Mouse (Mus musculus) c-Kit-positive CD71-positive TER-119-positive erythroid progenitor cells, embryonic 14.5 days (primary cell): Measurements from ENCODE around the gene Reg4.

Experiments used
- DNase-seq: peaks from one replicate; pipeline ENCODE4 v3.0.0-alpha.2; 2013; ENCODE audit warnings: low spot score

The Reg4 gene

DNA sequence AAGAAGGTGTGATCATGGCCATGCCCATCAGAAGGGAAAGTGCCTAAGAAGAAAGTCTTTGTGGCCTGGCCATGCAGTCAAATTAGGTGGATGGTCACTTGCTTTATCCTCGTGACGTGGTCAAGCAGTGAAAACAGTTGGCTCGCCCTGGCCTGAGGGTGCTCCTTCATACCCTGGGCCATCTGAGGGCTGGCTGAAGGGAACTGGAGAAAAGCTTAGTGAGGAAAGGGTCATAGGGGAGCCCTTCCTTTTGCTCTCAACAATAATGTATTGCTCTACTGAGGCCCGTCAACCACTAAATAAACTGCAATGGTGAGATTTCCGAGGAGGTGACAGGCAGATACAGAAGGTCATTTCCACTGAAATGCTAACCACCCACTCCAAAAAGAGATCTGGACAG, 15.3 kb downstream of the Reg4 start:
- no peak for DNase-seq

DNA sequence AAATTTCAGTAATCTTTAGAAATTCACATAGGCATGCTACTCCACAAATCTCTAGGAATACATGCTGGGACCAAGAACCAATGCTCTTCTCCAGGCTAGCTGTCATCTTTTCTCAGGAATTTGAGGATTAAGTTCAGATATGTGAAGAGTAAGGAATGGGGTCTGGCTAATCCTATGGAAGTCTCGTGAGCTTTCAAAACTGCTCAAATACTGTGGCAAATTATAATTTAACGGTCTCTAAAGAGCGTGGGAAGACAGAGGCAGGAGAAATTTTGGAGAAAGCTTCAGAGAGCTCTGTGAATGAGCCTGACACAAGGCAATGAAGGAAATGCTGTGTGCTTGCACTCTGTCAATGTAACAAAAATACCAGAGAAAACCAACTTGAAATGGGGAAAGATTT, 16.2 kb downstream of the Reg4 start:
- no peak for DNase-seq

DNA sequence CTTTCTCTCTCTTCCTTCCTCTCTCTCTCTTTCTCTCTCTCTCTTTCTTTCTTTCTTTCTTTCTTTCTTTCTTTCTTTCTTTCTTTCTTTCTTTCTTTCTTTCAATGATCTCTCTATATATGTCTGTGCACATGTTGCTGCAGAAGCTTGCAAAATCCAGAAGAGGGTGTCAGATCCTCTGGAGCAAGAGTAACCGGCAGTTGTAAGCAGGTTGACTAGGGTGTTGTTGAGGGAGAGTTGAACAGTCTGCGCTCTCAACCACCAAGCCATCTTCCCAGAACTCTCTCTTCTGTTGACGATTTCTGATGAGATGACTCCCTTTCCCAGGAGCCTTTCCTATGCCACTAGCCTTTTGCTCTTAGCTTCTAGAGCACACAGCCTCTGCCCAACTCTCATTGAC, 20.1 kb downstream of the Reg4 start:
- no peak for DNase-seq

DNA sequence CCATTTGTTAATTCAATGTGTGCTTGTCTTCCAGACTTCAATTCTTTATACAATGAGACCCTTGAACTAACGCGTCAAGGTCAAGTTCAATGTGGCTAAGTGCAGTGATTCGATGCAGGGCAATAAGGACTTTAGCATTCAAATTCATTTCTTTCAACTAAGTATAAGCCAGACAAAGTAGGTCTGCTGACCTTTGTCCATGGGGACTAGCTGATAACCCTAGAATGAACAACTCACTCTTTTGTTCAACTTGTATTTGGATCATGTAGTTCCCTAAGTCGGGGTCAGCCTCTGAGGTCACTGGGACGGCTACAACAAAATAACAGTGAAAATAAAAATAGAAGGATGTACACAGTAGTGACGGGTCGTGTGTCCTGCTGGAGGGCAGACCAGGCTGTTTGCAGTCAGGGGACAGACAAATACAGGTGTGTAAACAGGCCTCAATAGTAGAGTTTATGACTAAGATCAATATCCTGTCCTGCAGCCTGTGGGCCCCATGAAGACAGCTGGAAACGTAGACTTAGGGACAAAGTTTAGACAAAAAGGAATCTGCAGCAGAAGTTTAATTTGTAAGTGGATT, 20.6 kb downstream of the Reg4 start:
- no peak for DNase-seq

DNA sequence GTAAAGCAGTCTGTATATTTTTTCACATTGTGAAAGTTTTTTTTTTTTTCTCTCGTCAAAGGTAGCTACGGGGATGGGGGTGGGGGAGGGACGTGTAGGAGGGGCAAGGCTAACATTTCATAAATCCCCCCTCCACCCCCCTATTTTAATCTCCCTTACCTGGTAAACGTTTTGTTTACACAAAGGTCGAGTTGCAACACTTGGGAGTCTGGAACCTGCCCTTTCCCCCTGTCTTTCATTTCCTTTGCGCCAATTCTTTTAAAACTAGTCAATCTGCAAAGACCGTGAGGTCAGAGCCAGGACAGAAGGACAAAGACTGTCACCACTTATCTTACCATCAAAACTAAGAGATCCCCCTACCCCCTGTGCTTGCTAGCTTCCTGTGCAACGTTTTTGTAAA, 23.9 kb downstream of the Reg4 start:
- no peak for DNase-seq

DNA sequence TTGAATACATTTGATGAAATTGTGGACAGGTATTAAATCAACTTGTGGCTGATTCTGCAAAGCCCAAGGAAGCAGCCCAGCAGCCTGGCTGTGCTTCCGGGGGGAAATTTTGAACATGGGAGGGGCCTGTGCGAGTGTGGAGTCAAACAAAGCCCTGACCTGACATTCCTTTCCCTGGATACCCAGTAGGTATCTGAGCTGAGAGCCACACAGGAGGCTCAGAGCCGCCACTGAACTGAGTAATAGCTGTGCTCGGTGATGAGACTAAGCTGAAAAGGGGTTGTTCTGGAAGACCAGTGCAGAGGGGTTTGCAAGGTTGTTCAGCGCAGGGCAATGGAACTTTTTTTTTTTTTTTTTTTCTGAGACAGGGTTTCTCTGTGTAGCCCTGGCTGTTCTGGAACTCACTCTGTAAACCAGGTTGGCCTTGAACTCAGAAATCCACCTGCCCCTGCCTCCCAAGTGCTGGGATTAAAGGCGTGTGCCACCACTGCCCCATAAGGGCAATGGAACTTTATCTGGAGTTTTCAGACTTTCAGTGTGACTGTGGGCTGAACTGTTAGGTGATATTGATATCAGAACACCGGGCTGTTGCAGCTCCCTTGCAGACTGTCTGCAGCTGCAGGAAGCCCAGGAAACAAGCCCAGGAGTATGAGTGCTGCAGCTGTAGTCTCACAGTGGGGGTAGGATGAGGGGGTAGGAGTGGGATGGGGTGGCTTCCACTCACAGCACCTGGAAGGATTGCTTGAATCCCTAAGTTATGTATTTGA, 25.2 kb downstream of the Reg4 start:
- DNase-seq, result no peak

DNA sequence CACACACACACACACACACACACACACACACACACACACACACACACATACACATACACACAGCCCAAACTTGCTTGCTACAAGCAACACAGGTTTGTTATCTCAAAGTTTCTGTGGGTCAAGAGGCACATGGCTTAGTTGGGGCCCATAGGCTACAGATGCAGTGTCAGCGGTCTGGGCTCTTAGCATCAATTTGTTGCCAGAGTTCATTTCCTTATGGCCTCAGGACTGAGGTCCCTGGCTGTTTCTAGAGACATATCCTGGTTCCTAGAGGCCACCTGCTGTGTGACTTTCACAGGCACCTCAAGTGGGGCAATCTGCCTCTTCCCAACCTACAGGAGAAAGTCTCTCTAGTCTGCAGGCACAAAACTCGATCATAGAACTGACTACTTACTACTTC, 27.4 kb downstream of the Reg4 start:
- no peak for DNase-seq

DNA sequence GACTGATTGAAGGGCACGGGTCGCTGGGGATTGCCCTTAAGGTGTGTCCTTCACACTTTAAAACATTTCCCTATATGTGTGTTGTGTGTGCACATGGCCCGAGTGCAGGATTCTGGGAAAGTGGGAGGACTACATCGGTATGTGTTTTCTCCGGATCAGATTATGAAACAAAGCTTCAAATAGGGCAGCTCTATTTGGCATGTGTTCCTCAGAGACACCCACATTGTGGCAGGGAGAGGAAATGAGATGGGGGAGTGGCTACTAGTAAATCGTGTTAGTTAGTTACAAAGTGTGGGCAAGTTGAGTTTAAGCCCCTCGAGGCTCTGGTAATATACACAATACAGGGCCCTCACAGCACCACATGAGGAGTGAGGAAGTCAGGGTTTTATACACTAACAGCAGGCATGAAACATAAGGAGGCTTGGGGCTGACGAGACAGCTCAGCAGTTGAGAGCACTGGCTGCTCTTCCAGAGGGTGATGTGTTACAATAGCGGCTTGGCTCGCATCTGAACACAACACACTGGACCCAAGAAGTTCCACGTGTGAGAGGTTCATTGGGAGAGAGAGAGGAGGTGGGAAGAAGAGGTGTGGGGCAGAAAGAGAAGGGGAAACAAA, 28.0 kb downstream of the Reg4 start:
- DNase-seq, result no peak

DNA sequence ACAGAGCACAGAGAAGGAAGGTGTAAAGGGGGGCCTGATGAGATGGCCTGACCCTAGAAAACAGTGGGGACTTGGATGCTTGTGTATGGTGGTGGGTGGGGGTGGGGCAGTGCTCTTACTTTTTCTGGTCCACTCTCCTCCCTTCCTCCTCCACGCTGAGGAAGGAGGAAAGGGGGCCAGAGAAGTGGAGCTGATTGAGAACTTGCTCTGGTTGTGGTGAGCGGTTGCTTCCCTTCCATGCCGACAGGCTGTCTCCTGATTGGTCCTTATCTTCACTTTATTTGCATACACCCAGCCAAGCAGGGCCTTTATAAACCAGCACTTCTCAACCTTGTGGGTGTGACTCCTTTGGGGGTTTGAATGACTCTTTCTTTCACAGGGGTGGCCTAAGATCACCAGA, 32.1 kb downstream of the Reg4 start:
- no peak for DNase-seq

DNA sequence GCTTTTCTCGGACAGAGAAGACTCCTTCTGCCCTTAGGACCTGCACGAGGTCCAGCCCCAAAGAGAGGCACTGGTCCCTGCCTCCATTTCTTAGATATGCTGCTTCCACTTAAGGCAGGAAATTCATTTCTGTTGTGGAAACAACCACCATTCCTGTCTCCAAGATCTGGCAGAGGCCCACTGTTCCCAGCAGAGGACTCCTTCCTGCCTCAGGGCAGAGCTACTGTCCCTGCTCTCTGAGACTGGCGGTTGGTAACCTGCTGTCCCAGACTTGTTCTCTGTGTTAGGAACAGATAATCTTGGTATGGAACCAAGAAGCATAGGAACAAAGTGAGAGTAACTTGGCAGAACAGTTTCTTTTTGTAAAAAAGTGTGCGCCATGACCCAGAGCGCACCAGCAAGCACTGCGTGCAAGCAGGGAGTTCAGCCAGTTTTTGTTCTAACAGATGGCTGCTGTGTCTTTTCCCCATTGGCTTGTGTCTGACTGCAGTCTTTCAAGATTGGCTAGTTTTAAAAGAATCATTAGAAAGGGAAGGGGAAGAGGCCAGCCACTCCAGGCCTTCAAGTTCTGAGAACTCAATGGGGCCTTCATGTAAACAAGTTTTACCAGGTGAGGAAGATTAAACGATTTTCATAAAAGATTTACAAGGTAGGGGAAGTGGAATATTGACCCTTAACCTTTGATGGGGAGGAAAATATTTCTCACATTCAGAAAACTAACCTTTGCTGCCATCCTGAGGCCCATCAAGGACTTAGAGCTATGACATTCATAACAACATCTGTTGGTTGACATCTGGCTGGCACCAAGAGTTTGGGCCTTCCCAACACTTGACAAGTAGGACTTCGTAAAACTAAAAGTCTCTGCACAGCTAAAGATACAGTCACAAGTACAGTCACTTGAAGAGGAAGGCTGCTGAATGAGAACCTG, 33.0 kb downstream of the Reg4 start:
- no peak for DNase-seq

DNA sequence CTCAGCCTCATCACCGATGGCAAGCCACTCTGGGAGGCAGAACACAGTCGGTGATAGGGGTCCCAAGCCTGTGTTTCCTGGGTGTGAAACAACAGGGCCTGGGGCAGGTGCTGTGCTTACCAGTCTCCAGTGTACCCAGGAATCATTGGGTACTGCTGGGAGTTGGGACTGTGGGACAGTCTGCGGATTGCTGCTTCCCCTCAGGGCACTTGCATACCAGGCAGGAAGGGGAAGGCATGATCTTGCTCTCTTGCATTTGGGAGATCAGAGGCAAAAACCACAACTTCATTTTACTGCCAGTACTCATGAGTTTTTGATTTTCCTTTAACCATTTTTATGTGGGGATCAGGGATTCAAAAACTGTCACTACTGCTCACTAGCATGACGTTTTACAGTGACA, 36.8 kb downstream of the Reg4 start:
- DNase-seq, result no peak

DNA sequence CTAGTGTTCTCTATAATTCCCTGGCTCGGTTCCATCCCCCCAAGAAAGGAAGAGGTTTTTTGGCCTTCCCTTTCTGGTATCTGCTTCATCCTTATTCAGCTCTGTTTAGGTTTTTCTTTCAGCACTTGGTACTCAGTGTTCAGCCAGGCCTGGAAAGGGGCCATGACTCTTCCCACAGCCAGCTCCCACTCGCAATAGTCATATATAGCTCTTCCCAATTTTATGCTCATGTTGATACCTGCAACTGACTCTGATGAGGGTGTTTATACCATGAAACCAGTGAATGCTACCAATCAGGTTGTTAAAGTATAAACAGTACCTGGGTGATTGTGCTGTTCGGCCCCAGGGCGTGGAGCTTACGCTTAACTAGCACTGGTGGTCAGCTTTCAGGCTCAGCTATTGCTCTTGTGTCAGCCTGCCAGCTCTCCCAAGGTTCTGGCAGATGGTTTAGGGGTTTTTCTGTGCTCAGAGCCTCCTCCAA, 37.4 kb downstream of the Reg4 start:
- DNase-seq, result no peak

DNA sequence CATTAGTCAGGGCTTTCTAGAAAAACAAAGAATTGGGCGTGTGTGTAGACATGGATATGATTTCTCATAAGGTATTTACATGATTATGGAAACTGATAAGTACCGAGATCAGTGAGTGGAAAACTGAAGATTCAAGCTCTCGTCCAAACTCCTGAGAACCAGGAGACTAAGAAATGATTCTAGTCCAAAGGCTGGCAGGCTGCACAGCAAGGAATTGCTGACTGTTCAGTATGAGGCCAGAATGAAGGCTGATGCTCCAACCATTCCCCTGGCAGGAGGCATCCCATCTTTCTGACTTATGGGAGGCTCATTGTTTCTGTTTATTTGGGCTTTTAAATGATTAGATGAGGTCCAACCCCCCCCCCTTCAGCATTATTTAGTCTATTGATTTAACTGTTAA, 38.6 kb downstream of the Reg4 start:
- DNase-seq, result no peak

DNA sequence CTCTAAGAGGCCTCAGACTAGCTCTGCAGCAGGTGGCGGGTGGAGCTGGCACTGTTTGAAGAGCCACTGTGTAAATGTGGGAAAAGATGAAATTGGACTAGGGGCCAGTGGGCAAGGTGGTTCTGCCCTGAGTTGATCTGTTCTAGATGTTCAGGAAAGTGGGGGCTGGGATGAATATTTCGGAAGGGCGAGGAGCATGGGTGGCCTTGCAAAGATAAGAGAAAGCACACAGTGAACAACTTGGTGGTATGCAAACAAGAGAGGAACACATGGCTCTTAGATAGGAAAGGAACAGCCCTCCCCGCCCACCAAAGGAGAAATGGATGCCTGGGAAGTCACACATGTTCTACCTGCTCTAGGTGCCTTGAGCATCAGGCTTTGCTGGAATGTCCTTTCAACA, 39.5 kb downstream of the Reg4 start:
- peak; percentile 39 for DNase-seq

DNA sequence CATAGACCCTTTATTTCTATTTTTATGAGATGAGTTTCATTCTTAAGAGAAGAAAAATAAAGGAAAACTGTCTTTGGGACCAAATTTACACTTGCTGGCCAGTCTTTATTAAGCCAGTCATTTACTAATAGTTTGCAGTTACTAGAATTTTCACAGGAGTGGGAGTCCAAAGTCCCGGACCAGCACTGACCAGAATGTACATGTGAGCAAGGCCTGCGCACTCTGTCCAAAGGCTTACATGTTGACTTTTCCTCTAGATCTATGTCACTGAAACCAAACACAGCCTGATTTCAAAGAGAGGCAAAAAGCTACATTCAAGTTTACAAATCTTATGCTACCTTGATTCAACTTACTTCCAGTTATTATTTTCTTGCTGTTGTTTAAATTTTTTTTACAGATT, 40.2 kb downstream of the Reg4 start:
- no peak for DNase-seq

DNA sequence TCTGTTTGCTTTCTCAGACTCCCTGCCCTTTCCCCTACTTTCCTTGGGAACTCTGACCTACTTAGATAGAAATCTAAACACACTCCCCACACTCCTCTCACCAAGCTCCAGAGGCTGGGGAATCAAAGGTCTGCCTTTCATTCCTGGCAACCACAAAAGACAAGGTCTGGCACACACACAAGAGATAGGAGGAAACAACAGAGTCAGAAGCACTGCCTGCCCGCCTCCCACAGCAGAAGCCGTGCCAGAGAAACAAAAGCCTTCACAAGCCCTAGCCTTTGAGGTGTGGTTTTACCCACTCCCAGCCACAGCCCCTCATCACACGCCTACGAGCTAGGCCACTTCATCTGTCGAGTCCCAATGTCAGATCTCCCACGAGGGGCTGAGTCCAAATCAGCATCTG, 45.3 kb downstream of the Reg4 start:
- DNase-seq, result no peak

DNA sequence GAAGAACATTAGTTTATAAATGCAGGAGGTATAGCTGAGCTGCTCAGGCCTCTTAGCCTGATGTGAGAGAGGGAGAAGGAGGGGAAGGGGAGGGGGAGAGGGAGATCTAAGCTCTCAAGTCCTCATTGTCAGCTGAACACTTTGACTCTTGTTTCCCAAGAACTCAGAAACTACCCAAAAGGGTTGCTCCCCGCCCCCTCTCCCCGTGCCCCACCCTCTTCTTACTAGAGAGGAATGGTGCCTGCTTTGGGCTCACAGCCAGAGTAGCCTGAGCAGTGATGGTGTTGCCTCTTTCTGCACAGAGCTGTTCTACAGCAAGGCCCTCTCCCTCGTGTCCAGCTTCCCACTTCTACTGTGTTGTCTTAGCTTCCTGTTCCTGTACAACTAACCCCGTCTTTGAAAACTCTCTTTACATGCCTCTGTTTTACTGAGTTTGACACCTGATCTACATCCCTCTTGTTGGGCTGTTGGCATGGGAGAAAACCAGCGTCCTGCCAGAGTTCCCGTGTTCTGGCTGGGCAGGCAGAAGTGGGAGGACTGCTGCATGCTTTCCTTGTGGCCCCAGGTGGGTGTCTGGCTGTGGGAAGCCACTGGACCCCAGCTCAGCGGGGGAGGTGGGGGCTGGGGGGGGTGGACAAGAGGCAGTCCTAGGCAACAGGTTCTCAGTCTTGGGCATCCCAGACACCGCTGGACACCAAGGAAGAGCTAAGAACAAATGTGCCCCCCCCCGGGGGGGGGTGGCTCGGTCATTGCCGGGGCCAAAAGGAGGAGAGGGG, 51.9 kb downstream of the Reg4 start:
- no peak for DNase-seq

DNA sequence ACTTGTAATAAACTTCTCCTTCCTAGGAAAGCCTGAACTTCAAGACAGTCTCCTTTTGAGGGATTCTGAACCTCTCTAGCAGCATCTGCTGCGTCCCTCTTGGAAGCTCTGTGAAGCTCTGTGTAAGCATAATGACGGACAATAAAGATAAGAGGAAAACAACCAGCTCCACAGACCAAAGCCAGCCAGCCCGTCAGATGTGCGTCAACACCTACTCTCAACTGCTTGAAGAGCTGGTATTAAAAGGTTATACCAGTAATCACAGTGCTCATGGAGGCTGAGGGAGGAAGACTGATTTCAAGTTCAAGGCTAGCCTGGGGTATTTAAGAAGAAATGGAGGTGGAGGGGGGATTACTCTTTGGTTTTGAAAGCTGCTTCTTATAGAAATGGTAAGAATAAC, 57.7 kb downstream of the Reg4 start:
- no peak for DNase-seq

DNA sequence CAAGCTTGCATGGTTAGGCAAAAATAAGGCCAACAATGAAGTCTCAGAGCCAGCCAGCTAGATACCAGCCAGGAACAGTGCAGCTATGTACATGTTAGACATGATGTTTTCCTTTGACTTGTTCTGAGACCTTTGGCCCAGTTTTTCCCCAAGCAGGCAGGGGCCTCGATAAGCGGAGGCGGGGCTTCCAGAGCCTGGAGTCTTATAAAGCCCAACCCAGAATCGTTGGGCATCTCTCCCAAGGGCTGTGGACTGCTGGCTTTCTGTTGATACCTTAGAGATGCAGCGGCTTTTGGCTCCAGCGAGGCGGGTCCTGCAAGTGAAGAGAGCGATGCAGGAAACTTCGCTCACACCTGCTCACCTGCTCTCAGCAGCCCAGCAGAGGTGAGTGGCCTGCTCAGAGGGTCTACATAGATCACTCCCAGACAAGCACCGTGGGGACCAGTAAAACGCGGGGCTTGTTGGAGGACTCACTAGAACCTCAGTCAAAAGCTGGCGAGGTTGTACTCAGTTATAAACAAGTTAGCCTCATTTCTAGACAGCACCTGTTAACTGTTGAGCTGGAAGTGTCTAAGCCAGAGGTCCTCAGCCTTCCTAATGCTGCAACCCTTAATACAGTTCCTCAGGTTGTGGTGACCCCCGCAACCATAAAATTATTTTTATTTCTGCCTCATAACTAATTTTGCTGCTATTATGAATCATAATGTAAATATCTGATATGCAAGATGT, 58.4 kb downstream of the Reg4 start, which contains the start of gene Hmgcs2:
Gene Hmgcs2, plus strand, starts transcription at position 232 of the 729 bp plus-strand sequence.
- no peak for DNase-seq

DNA sequence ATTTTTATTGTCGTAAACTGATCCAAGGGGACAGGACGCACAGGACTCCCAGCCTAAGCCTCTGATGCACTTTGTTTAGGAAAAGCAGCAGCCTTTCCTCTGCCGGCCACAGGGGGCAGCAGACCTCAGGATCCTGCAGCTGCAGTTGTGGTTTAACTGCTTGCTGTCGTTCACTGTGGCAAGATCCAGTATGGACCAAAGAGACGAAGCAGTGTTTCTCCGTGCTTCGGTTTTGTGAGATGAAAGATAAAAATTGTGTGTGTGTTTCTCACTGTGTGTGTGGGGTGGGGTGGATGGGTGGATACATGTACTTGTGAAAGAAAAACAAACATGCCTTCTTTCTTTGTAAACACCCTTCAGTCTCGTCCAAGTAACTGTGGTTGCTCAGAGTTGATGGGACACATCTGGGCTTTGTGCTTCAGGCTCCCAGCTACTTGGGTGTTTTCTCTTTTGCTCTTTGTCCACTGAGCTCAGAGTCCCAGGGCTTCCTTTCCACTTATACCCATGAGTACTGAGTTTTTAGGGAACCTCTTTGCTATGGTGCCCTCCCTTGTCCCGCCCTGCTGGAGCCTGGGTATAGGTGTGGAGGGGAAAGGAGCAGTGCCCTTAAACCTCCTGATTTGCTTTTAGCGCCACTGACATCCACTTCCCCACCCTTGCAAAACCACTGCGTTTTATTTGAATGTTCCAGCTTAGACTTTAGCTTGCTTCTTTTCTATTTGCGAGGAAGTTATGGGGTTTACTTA, 59.1 kb downstream of the Reg4 start:
- DNase-seq, result peak; percentile 24
